Mouse (Mus musculus) fibroblast of lung, adult 2 months (primary cell): ENCODE measurements around the gene Tyw3.
"Not testable (repeated sequence)": the region's sequence is repeated elsewhere in the genome, so short reads cannot be mapped to it uniquely, and the experiment has no call there.

Experiments used
- DNase-seq: peaks from one replicate; pipeline ENCODE4 v3.0.0-alpha.2; 2011; ENCODE audit warnings: low read depth

Gene Tyw3

GRCm38 (mm10) chr3:154596934-154597554 is at the start of gene Tyw3:
Gene Tyw3 (minus strand): TSS chr3:154597104.
- peak; percentile 85 for DNase-seq

GRCm38 (mm10) chr3:154633091-154633490 is 36.2 kb upstream of the Tyw3 start:
- DNase-seq: no peak

- DNase-seq: not testable (repeated sequence)
Observed at GRCm38 (mm10) chr3:154631281-154631680, 34.4 kb upstream of the Tyw3 start.

GRCm38 (mm10) chr3:154628284-154628683 is 31.4 kb upstream of the Tyw3 start:
- DNase-seq: no peak

- DNase-seq: no peak
Observed at GRCm38 (mm10) chr3:154616106-154616505, 19.2 kb upstream of the Tyw3 start.

GRCm38 (mm10) chr3:154615304-154615703 is 18.4 kb upstream of the Tyw3 start:
- DNase-seq: no peak

- no peak for DNase-seq
Observed at GRCm38 (mm10) chr3:154614771-154615170, 17.9 kb upstream of the Tyw3 start.

- no peak for DNase-seq
Observed at GRCm38 (mm10) chr3:154611888-154612287, 15.0 kb upstream of the Tyw3 start.

GRCm38 (mm10) chr3:154607896-154608295 is 11.0 kb upstream of the Tyw3 start:
- DNase-seq: no peak

- no peak for DNase-seq
Observed at GRCm38 (mm10) chr3:154604871-154605270, 8.0 kb upstream of the Tyw3 start.

GRCm38 (mm10) chr3:154602141-154602540 is 5.2 kb upstream of the Tyw3 start:
- no peak for DNase-seq

GRCm38 (mm10) chr3:154597561-154597960 is 657 bp upstream of the Tyw3 start:
- no peak for DNase-seq

- peak; percentile 65 for DNase-seq
Observed at GRCm38 (mm10) chr3:154596488-154596933, 393 bp downstream of the Tyw3 start, which contains the start of gene Cryz. Gene Cryz (plus strand): TSS chr3:154596711.

- no peak for DNase-seq
Observed at GRCm38 (mm10) chr3:154594156-154594555, 2.7 kb downstream of the Tyw3 start.

GRCm38 (mm10) chr3:154593596-154593995 is 3.3 kb downstream of the Tyw3 start:
- no peak for DNase-seq

GRCm38 (mm10) chr3:154591621-154592020 is 5.3 kb downstream of the Tyw3 start:
- DNase-seq: no peak

- no peak for DNase-seq
Observed at GRCm38 (mm10) chr3:154590971-154591370, 5.9 kb downstream of the Tyw3 start.

- DNase-seq: no peak
Observed at GRCm38 (mm10) chr3:154584351-154584750, 12.6 kb downstream of the Tyw3 start.

GRCm38 (mm10) chr3:154577895-154578294 is 19.0 kb downstream of the Tyw3 start:
- no peak for DNase-seq

- no peak for DNase-seq
Observed at GRCm38 (mm10) chr3:154573666-154574065, 23.2 kb downstream of the Tyw3 start.

- peak; percentile 43 for DNase-seq
Observed at GRCm38 (mm10) chr3:154572341-154572972, 24.4 kb downstream of the Tyw3 start.

GRCm38 (mm10) chr3:154570786-154571185 is 26.1 kb downstream of the Tyw3 start:
- no peak for DNase-seq

GRCm38 (mm10) chr3:154570029-154570575 is 26.8 kb downstream of the Tyw3 start:
- no peak for DNase-seq
